Mouse (Mus musculus) ovary, postnatal 10 days (tissue): Measurements from ENCODE around the gene AU022252.

ENCODE experiments used
- DNase-seq: peaks from one replicate; pipeline ENCODE4 v3.0.0; 2022; ENCODE audit warnings: low spot score

Gene AU022252

GRCm38 (mm10) chr4:119244468-119245240 lies 12.1 kb upstream of the AU022252 start:
- DNase-seq = no peak

- no peak for DNase-seq
Observed at GRCm38 (mm10) chr4:119242571-119242970, 10.1 kb upstream of the AU022252 start.

- no peak for DNase-seq
Observed at GRCm38 (mm10) chr4:119241664-119242063, 9.2 kb upstream of the AU022252 start.

- DNase-seq = no peak
Observed at GRCm38 (mm10) chr4:119239181-119239682, 6.7 kb upstream of the AU022252 start.

- DNase-seq = no peak
Observed at GRCm38 (mm10) chr4:119238661-119239060, 6.1 kb upstream of the AU022252 start.

GRCm38 (mm10) chr4:119234348-119234747 lies 1.8 kb upstream of the AU022252 start:
- no peak for DNase-seq

GRCm38 (mm10) chr4:119233256-119233901 lies 867 bp upstream of the AU022252 start:
- DNase-seq = no peak

GRCm38 (mm10) chr4:119226751-119227150 lies 5.8 kb downstream of the AU022252 start:
- no peak for DNase-seq

- DNase-seq = no peak
Observed at GRCm38 (mm10) chr4:119225719-119226118, 6.8 kb downstream of the AU022252 start.

GRCm38 (mm10) chr4:119224534-119224933 lies 8.0 kb downstream of the AU022252 start:
- DNase-seq = no peak

- DNase-seq = no peak
Observed at GRCm38 (mm10) chr4:119223696-119224095, 8.8 kb downstream of the AU022252 start.

- no peak for DNase-seq
Observed at GRCm38 (mm10) chr4:119218169-119218568, 14.3 kb downstream of the AU022252 start, which contains the start of gene Tmem269. TSS of gene Tmem269 (minus strand) at chr4:119218217.

GRCm38 (mm10) chr4:119216667-119217066 lies 15.8 kb downstream of the AU022252 start:
- no peak for DNase-seq

- DNase-seq = peak; percentile 20
Observed at GRCm38 (mm10) chr4:119204672-119205071, 27.8 kb downstream of the AU022252 start.

GRCm38 (mm10) chr4:119198105-119198504 lies 34.4 kb downstream of the AU022252 start:
- no peak for DNase-seq

- DNase-seq = no peak
Observed at GRCm38 (mm10) chr4:119195582-119196320, 36.8 kb downstream of the AU022252 start.

GRCm38 (mm10) chr4:119194909-119195581 lies 37.5 kb downstream of the AU022252 start, which contains the start of gene Svbp:
TSS of gene Svbp (plus strand) at chr4:119195306.
- peak; percentile 72 for DNase-seq

- no peak for DNase-seq
Observed at GRCm38 (mm10) chr4:119192757-119193156, 39.8 kb downstream of the AU022252 start.

GRCm38 (mm10) chr4:119191273-119191672 lies 41.2 kb downstream of the AU022252 start:
- DNase-seq = no peak

- DNase-seq = no peak
Observed at GRCm38 (mm10) chr4:119190618-119191017, 41.9 kb downstream of the AU022252 start.

GRCm38 (mm10) chr4:119189864-119190263 lies 42.6 kb downstream of the AU022252 start, which contains the start of gene Ermap:
TSS of gene Ermap (minus strand) at chr4:119190011.
- no peak for DNase-seq

- no peak for DNase-seq
Observed at GRCm38 (mm10) chr4:119189392-119189791, 43.1 kb downstream of the AU022252 start.
